Mouse (Mus musculus) left cerebral cortex, postnatal 14 days (tissue): ENCODE measurements at regions not wholly inside any gene's neighbourhood (a gene's known extent, or its start where the extent isn't known, plus 50 kb on each side); places are given as distances from the start of the nearest gene placed in this dataset.

ENCODE experiments used
- DNase-seq, 2 experiments: peaks; one replicate each; pipeline ENCODE4 v3.0.0; 2021 to 2022; ENCODE audit warnings: low spot score in 2 of 2, mixed read lengths in 1 of 2
- intact Hi-C: fragments of 180-260 bp; cut with DNase I; formaldehyde crosslinking; loops from one replicate; pipeline ENCODE4 v1.15.1; 2025

GRCm38 (mm10) chr3:147164931-147165330 lies 312.8 kb downstream of the Ttll7 start:
- no peak for DNase-seq
- intact Hi-C loops: no loop called here

GRCm38 (mm10) chr3:147166555-147166954 lies 314.4 kb downstream of the Ttll7 start:
- intact Hi-C loops: no loop called here
- DNase-seq: no peak

GRCm38 (mm10) chr3:147169215-147169614 lies 317.0 kb downstream of the Ttll7 start:
- intact Hi-C loops: no loop called here

GRCm38 (mm10) chr3:147170106-147170505 lies 317.9 kb downstream of the Ttll7 start:
- intact Hi-C loops: no loop called here
- no peak for DNase-seq

More at GRCm38 (mm10) chr3:147169215-147169614, 317.0 kb downstream of the Ttll7 start:
- no peak for DNase-seq

GRCm38 (mm10) chr3:147178746-147179145 lies 326.6 kb downstream of the Ttll7 start:
- peak; percentile 17 to 57 for DNase-seq
- intact Hi-C loops: no loop called here

GRCm38 (mm10) chr3:147180711-147181110 lies 328.5 kb downstream of the Ttll7 start:
- no peak for DNase-seq
- intact Hi-C loops: no loop called here

- intact Hi-C loops: no loop called here
- DNase-seq: no peak
Measured at GRCm38 (mm10) chr3:147181501-147182365, 329.6 kb downstream of the Ttll7 start.

GRCm38 (mm10) chr3:147182366-147182875 lies 330.3 kb downstream of the Ttll7 start:
- DNase-seq: no peak
- intact Hi-C loops: no loop called here

- no peak for DNase-seq
- intact Hi-C loops: no loop called here
Measured at GRCm38 (mm10) chr3:147183656-147184290, 331.6 kb downstream of the Ttll7 start.

GRCm38 (mm10) chr3:147189737-147190136 lies 337.6 kb downstream of the Ttll7 start:
- DNase-seq: no peak

GRCm38 (mm10) chr3:147196626-147197025 lies 344.5 kb downstream of the Ttll7 start:
- DNase-seq: no peak
- intact Hi-C loops: no loop called here

More at GRCm38 (mm10) chr3:147189737-147190136, 337.6 kb downstream of the Ttll7 start:
- intact Hi-C loops: no loop called here

- intact Hi-C loops: no loop called here
- no peak for DNase-seq
Measured at GRCm38 (mm10) chr3:147197215-147197614, 345.0 kb downstream of the Ttll7 start.

GRCm38 (mm10) chr3:147211127-147211940 lies 359.2 kb downstream of the Ttll7 start:
- intact Hi-C loops: no loop called here

GRCm38 (mm10) chr3:147228663-147229062 lies 376.5 kb downstream of the Ttll7 start:
- intact Hi-C loops: no loop called here
- peak; percentile 67 to 83 for DNase-seq

More at GRCm38 (mm10) chr3:147211127-147211940, 359.2 kb downstream of the Ttll7 start:
- no peak for DNase-seq

GRCm38 (mm10) chr3:147230594-147230993 lies 378.4 kb downstream of the Ttll7 start:
- DNase-seq: no peak
- intact Hi-C loops: no loop called here

GRCm38 (mm10) chr3:147238398-147238797 lies 386.2 kb downstream of the Ttll7 start:
- intact Hi-C loops: no loop called here
- no peak for DNase-seq

GRCm38 (mm10) chr3:147240651-147241050 lies 388.5 kb downstream of the Ttll7 start:
- intact Hi-C loops: no loop called here
- DNase-seq: no peak

GRCm38 (mm10) chr3:147244911-147245430 lies 392.8 kb downstream of the Ttll7 start:
- no peak for DNase-seq
- intact Hi-C loops: no loop called here

GRCm38 (mm10) chr3:147246141-147246540 lies 394.0 kb downstream of the Ttll7 start:
- DNase-seq: no peak
- intact Hi-C loops: no loop called here
